In genomic region chr17:35685061-35685460, GRCm38 (mm10) we compare ENCODE assay signal across 20 mouse cellular contexts. TPM values are rescaled to one million over a fixed set of nuclear protein-coding genes. Genes with fewer than 3 reads are reported as not detected.
DNase-seq lines count a peak whose midpoint lies in the region; ATAC-seq and TF ChIP-seq lines count a peak whose summit lies in the region.
"Had no signal": no experiment of that assay in that cellular context is flagged by ENCODE, and none has a peak within 500 bp of the region (broad histone marks: within the 10 kb centered on the region; RNA-seq: fewer than 3 reads in every experiment).

No protein-coding gene starts in this region.

- H3K4me1 ChIP-seq in forebrain, postnatal 0 days (ENCODE audit: insufficient read depth): no peaks in the 10 kb centered on the region
- peaks cover 17% of the 10 kb centered on the region for H3K4me1 ChIP-seq in midbrain, embryonic 12.5 days
- H3K4me1 ChIP-seq: intestine, embryonic 15.5 days; limb, embryonic 12.5 days; liver, embryonic 15.5 days had no signal

- no peak overlapping the region for H3K4me3 ChIP-seq in forebrain, postnatal 0 days (ENCODE audit: low read depth, low read length)
- no peak overlapping the region for H3K4me3 ChIP-seq in midbrain, embryonic 12.5 days
- H3K4me3 ChIP-seq: intestine, embryonic 15.5 days; limb, embryonic 12.5 days; liver, embryonic 15.5 days had no signal

- intact Hi-C loops in gastrocnemius, postnatal 36 days (cut with DNase I): no loop called here

- H3K9ac ChIP-seq in forebrain, postnatal 0 days: no peak overlapping the region; the same call in 1 of the 2 replicates
- H3K9ac ChIP-seq in midbrain, embryonic 12.5 days (replicated peaks): 0 out of 2 replicates have a peak overlapping the region, but pooled peaks have one; percentile 15
- H3K9ac ChIP-seq: intestine, embryonic 15.5 days; limb, embryonic 12.5 days; liver, embryonic 15.5 days had no signal

- H3K36me3 ChIP-seq in forebrain, postnatal 0 days (ENCODE audit: insufficient read depth): peaks cover 92% of the 10 kb centered on the region
- peaks cover 99% of the 10 kb centered on the region for H3K36me3 ChIP-seq in midbrain, embryonic 12.5 days
- H3K36me3 ChIP-seq: liver, embryonic 15.5 days had no signal

- DNase-seq in embryo, embryonic 10 days (ENCODE audit: low spot score): peak; percentile 59
- no peak for DNase-seq in embryo, embryonic 9.5 days (ENCODE audit: extremely low spot score)
- DNase-seq in ES-CJ7 (ENCODE audit: low read depth, low spot score): peak; percentile 45
- DNase-seq in forebrain, postnatal 0 days: no peak
- no peak for DNase-seq in gastrocnemius, postnatal 36 days
- DNase-seq in spleen, postnatal 14 days (ENCODE audit: low spot score in 2 of 2): no peak
- DNase-seq: adrenal gland, postnatal 14 days; heart, adult 18-20 months; kidney, postnatal 10 days; lung, postnatal 14 days; thymus, postnatal 4 days had no signal

- WGBS in forebrain, postnatal 0 days: 62% methylated on average over 9 of the region's 9 CpGs
- 47% methylated on average over 9 of the region's 9 CpGs for WGBS in midbrain, embryonic 12.5 days

- H3K4me2 ChIP-seq in forebrain, postnatal 0 days (ENCODE audit: low read depth): no peak overlapping the region
- H3K4me2 ChIP-seq in midbrain, embryonic 12.5 days (replicated peaks): no peak overlapping the region
- H3K4me2 ChIP-seq: intestine, embryonic 15.5 days; limb, embryonic 12.5 days; liver, embryonic 15.5 days had no signal

- H3K27me3 ChIP-seq in forebrain, postnatal 0 days (ENCODE audit: insufficient read depth, low read length): no peaks in the 10 kb centered on the region
- no peaks in the 10 kb centered on the region for H3K27me3 ChIP-seq in midbrain, embryonic 12.5 days
- H3K27me3 ChIP-seq: intestine, embryonic 15.5 days; limb, embryonic 12.5 days had no signal

- no peak for TF ChIP-seq CTCF in forebrain, postnatal 0 days (IDR thresholded peaks at IDR 0.05; ENCODE audit: low read depth)

- peak; percentile 14; the same call in 1 of the 2 replicates for ATAC-seq in forebrain, postnatal 0 days
- ATAC-seq in midbrain, embryonic 12.5 days (ENCODE audit: low FRiP score, low read depth): no peak
- ATAC-seq in frontal cortex, adult (ENCODE audit: low TSS enrichment): no peak
- ATAC-seq: intestine, embryonic 15.5 days had no signal

- H3K9me3 ChIP-seq in forebrain, postnatal 0 days (ENCODE audit: low read length): no peaks in the 10 kb centered on the region
- no peaks in the 10 kb centered on the region for H3K9me3 ChIP-seq in midbrain, embryonic 12.5 days
- H3K9me3 ChIP-seq: intestine, embryonic 15.5 days; limb, embryonic 12.5 days; liver, embryonic 15.5 days had no signal

- H3K27ac ChIP-seq in forebrain, postnatal 0 days (ENCODE audit: low read depth, low read length): no peak overlapping the region
- peak overlapping the region; percentile 72 for H3K27ac ChIP-seq in midbrain, embryonic 12.5 days (replicated peaks)
- H3K27ac ChIP-seq: intestine, embryonic 15.5 days; limb, embryonic 12.5 days; liver, embryonic 15.5 days had no signal

RNA-seq across cellular contexts. Expression of gene Gtf2h4, which starts 11.5 kb away (rescaled TPM):
- 21.2 and 30.9 TPM in 2 replicates for total RNA-seq in forebrain, postnatal 0 days (2014; rRNA removed)
- polyA plus RNA-seq in forebrain, postnatal 0 days (2015; fragmentation: Nextera tagmentation; extraction: Ambion mirVana): 20.9 and 22.1 TPM in 2 replicates
- polyA plus RNA-seq in midbrain, embryonic 12.5 days (2016; fragmentation: Nextera tagmentation; extraction: Ambion mirVana): 34.0 and 34.9 TPM in 2 replicates
- 10 to 100 TPM; 15.3 to 19.0 TPM for total RNA-seq in gastrocnemius, postnatal 36 days (2021)

RNA-seq across cellular contexts. Expression of gene Vars2, which starts 17.7 kb away (rescaled TPM):
- 29.5 and 42.0 TPM in 2 replicates for total RNA-seq in forebrain, postnatal 0 days (2014; rRNA removed)
- 8.5 and 10.4 TPM in 2 replicates for polyA plus RNA-seq in forebrain, postnatal 0 days (2015; fragmentation: Nextera tagmentation; extraction: Ambion mirVana)
- polyA plus RNA-seq in midbrain, embryonic 12.5 days (2016; fragmentation: Nextera tagmentation; extraction: Ambion mirVana): 18.7 and 19.0 TPM in 2 replicates
- total RNA-seq in gastrocnemius, postnatal 36 days (2021): 10 to 100 TPM; 12.5 to 12.9 TPM

RNA-seq across cellular contexts. Expression of gene Ddr1, which starts 19.4 kb away (rescaled TPM):
- total RNA-seq in forebrain, postnatal 0 days (2014; rRNA removed): 53.0 and 59.8 TPM in 2 replicates
- polyA plus RNA-seq in forebrain, postnatal 0 days (2015; fragmentation: Nextera tagmentation; extraction: Ambion mirVana): 37.3 and 51.2 TPM in 2 replicates
- 201 and 218 TPM in 2 replicates for polyA plus RNA-seq in midbrain, embryonic 12.5 days (2016; fragmentation: Nextera tagmentation; extraction: Ambion mirVana)
- 10 to 100 TPM; 12.7 to 15.0 TPM for total RNA-seq in gastrocnemius, postnatal 36 days (2021)
- total RNA-seq: common myeloid progenitor, adult 5-6 weeks had no signal

RNA-seq across cellular contexts. Expression of gene Mucl3, which starts 41.6 kb away (rescaled TPM):
- total RNA-seq in forebrain, postnatal 0 days (2014; rRNA removed): 0.15 TPM in 1 of 2 replicates, not detected in the other
- not detected in 2 replicates for polyA plus RNA-seq in forebrain, postnatal 0 days (2015; fragmentation: Nextera tagmentation; extraction: Ambion mirVana)
- 0.08 TPM in 1 of 2 replicates, not detected in the other for polyA plus RNA-seq in midbrain, embryonic 12.5 days (2016; fragmentation: Nextera tagmentation; extraction: Ambion mirVana)
- total RNA-seq in gastrocnemius, postnatal 36 days (2021): not detected
- total RNA-seq: adrenal gland, postnatal 14 days; common myeloid progenitor, adult 5-6 weeks; heart, adult 18-20 months; layer of hippocampus, postnatal 10 days had no signal

RNA-seq across cellular contexts. Expression of gene Gm9573, which starts 58.6 kb away (rescaled TPM):
- not detected in 2 replicates for total RNA-seq in forebrain, postnatal 0 days (2014; rRNA removed)
- polyA plus RNA-seq in forebrain, postnatal 0 days (2015; fragmentation: Nextera tagmentation; extraction: Ambion mirVana): not detected in 2 replicates
- not detected in 2 replicates for polyA plus RNA-seq in midbrain, embryonic 12.5 days (2016; fragmentation: Nextera tagmentation; extraction: Ambion mirVana)
- total RNA-seq in gastrocnemius, postnatal 36 days (2021): not detected
- total RNA-seq: adrenal gland, postnatal 14 days; common myeloid progenitor, adult 5-6 weeks; heart, adult 18-20 months; layer of hippocampus, postnatal 10 days had no signal
- polyA plus RNA-seq: heart, embryonic 16.5 days; intestine, embryonic 15.5 days; limb, embryonic 12.5 days; liver, embryonic 15.5 days; small intestine, adult 2 months had no signal

Comparison
In these comparisons a context has a peak if more than half of its experiments do, and no peak if none do; other contexts are left out.
1. DNase-seq: peak in embryo, embryonic 10 days (single experiment) and ES-CJ7 (single experiment); none in embryo, embryonic 9.5 days (single experiment), forebrain, postnatal 0 days (single experiment), gastrocnemius, postnatal 36 days (0 of 2) and spleen, postnatal 14 days (0 of 2).